Mouse (Mus musculus): ENCODE data around the gene Pin4.

Gene Pin4

DNA sequence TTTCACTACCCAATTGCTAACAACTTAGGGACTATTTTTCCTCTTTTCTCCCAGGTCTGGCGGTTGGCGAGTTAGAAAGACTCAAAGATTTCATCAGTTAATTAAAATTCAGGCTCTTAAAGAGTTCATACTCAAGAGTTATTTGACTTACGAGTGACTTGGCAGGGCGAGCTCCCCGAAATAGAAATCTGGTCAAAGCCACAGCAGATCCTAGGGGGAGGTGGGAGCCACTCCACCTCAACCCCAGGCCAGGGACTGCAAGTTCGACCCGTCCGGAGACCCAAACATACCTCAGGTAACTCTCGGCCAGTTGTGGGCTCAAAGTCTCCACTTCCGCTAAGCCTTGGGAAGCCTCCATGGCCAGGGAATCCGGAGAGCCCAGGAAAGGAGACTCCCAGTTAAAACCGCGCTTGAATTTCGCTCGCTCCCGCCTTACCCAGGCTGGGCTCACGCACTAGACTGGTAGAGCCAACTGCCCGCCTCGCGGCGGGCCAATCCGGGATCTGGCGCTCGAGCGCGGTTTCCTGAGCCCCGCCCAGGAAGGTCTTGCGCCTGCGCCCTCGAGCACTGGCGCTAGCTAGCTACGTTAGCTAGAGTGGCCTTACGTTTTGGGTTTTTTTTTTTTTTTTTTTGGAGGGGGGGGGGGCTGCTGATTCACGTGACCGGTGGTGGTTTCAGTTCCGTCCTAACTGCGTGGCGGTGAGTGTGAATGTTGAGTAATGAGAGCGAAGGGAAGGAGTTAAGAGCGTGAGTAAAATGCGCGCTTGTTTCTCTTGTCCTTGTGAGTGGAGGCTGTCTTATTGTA, 37.6 kb downstream of the Pin4 start, which contains the start of gene Ercc6l:
Gene Ercc6l, minus strand, starts transcription at position 474 of the 805 bp plus-strand sequence.
- DNase-seq (ENCODE audit: low read depth, low spot score) = peak; percentile 96

DNA sequence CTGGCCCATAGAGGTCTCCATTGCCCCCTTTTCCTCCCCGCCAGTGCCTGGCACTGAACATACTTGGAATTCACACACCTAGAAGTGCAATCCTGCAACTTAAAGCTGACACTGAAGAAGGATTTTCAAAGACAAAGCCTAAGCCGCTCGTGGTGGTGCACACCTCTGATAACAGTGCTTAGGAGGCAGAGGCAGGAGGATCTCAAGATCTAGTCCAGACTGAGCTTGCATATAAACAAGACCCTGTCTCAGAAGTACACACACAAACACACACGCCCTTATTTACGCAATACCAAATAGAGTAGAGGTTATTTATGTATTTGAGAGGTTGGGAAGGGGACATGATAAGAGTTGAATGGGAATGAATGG, 38.2 kb downstream of the Pin4 start:
- no peak for DNase-seq (ENCODE audit: low read depth, low spot score)

DNA sequence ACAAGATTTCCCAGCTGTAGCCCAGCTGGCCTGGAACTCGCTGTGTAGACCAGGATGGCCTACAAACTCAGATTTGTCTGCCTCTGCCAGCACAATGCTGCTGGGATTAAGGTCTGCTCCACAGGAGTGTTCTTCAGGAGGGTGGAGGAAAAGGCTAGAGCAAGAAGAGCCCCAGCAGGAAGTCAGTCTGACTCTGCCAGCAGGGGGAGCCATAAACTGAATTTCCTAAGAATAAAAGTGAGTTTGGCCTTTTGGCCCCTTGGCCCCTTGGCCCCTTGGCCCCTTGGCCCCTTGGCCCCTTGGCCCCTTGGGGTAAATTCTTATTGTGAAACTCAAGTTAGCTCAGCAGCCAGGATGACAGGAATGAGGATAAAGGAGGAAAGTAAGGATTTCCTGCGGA, 40.5 kb downstream of the Pin4 start:
- DNase-seq (ENCODE audit: low read depth, low spot score) = peak; percentile 37

DNA sequence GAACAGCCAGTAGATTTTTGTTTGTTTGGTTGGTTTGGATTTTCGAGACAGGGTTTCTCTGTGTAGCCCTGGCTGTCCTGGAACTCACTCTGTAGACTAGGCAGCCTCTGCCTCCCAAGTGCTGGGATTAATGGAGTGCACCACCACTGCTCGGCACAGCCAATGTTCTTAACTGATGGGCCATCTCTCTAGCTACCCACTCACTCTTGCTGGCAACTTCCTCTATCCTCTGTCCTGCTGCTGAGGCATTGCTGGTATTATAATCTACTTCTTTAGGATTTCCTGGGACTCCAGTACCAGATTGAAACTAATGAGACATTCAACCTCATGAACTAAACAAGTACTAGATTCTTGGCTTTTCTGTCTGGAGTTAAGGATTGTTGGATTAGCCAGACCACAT, 41.3 kb downstream of the Pin4 start:
- DNase-seq (ENCODE audit: low read depth, low spot score) = no peak

DNA sequence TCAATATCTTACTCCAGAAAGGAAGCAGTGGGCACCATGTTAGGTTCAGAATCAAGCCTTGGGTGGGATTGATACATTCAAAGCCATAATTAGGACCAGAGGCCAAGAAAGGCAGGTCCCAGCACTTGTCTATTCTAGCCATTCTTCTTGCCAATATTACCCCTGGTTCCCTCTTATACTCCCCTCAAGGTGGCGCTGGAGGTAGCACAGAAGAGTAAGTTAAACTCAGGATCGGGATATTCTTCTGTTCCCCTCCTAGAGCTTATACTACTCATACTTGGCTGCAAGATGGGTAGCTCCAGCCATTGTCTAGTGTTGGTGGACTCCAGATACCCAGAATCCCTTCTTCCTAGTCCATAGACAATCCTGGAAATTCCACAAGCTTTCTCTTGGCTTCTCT, 43.8 kb downstream of the Pin4 start:
- DNase-seq (ENCODE audit: low read depth, low spot score) = peak; percentile 10

DNA sequence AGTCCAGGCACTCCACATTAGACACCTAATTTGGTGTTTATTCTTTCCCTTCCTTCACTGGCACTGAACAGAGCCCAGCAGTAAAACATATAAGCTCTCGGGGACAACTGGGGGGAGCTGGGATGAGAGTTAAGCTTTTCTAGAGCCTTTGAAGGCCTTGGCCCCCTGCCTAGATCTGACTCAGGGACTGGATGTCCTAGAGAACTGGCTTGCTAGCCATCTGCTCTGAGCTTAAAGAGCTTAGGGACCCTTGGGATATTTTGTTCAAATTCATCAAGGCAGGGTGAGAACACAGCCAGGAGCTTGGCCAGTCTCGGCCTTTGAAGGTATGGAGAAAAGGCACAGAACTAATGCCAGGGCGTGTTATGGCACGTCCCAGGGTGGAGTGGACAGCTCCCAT, 44.3 kb downstream of the Pin4 start:
- DNase-seq (ENCODE audit: low read depth, low spot score) = peak; percentile 34

DNA sequence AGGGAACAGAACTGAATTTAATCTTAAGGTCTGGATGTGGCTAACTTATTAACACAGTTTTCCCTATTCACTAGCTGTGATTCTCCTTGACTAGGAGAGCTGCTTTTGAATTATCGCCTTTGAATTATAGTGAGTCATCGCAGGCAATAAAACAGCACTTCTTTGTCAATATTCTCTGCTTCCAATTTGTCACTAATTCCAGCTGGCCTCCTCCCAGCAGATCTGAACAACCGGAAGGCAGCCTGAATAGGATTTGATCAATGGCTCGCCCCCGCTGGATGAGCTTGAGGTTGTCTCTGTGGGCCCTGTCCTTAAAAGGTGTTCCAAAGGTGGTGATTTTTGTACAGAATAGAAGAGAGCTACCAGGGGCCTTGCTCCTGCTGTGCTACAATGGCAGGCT, 47.3 kb downstream of the Pin4 start:
- DNase-seq (ENCODE audit: low read depth, low spot score) = peak; percentile 43

DNA sequence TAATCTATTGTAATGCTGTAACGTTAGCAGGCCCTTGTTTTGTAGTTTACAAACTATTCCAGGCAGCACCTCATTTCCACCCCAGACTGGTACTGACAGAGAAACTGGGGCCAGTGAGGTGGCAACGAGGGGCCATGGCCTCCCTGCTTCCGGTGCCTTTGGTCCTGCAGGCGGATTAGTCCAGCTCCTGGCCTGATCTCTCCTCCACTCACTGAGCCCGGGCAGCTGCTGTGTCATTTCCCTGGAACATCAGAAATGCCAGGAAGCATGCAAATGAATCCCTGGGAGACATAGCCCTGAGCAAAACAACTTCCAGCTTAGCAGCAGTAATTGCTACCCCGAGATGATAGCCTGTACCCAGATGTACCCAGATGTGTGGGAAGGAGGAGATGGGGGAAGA, 47.7 kb downstream of the Pin4 start:
- peak; percentile 48 for DNase-seq (ENCODE audit: low read depth, low spot score)

DNA sequence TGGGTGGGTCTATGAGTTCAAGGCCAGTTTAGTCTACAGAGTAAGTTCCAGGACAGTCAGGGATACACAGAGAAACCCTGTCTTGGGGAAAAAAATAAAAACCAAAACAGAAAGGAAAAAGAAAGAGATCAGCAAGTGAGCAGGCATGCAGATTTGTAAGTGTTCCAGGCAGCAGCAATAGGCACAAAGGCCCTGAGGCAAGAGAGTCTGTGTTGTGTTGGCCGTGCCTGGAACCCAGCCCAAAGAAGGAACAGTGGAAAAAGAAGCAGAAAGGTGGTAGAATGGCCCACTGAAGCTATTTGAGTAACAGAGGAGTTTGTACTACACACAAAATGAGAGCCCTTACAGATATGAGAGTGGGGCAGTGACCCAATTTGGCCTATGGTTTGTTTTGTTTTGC, 50.5 kb downstream of the Pin4 start:
- no peak for DNase-seq (ENCODE audit: low read depth, low spot score)

DNA sequence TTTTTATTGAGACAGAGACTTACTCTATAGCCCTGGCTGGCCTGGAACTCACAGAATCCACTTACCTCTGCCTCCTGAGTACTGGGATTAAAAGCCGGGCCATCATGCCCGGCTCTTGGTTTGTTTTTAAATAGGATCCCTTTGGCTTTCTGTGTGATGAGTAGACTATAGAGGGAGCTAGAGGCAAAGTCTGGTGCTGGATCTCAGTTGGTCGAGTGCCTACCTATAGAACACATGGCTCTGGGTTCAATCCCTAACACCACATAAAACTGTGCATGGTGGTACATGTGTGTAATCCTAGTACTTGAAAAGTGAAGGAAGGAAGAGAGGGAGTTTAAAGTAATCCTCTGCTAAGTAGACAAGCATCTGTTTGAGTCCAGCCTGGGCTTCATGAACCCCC, 50.9 kb downstream of the Pin4 start:
- no peak for DNase-seq (ENCODE audit: low read depth, low spot score)

DNA sequence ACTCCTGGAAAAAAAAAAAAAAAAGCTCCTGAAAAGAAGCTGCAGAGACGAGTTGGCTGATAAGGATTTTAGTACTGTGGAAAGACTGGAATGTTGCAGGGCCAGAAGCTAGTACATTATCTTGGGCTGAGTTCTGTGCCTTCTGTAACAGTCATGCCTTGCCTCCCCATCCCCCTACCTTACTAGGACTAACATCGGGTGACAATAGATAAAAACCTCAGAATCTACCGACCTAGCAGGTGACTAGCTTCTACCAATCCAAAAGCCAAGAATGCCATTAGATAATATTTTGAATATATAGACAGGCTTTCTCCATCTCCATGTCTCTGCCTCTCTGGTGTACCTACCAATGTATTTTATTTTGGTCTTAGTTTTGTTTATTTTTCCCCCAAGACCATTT, 51.7 kb downstream of the Pin4 start:
- DNase-seq (ENCODE audit: low read depth, low spot score) = no peak

DNA sequence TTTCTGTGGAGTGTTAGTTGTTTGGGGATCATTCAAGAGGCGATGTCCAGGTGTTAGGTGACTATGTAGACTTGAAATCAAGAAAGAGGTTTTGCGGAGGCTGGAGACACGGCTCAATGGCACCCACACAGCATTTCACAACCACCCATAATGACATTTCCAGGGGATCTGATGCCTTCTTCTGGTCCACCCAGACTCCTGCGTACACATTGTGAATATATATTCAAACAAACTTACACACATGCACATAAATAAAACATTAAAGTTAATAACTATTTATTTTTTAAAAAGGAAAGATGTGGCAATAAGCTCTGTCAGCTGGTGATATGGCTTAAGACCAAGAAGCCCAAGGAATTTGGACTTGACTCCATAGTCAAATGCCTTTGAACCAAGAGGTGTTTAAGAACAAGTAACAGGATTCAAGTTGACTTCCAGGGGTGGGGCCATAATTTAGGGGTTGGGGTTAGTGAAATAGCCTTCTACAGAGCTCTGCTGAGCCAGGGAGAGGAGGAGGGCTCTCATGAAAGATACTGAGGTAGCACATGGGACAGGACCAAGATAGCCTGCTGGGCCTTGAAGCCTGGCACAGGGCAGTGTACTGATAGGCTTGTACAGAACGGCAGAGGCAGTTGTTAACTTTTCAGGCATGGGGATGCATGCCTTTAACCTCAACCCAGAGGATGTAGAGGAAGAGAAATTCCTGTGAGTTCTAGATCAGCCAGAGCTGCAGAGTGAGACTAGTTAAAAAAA, 56.5 kb downstream of the Pin4 start:
- DNase-seq (ENCODE audit: low read depth, low spot score) = no peak
